Mouse (Mus musculus) embryonic facial prominence, embryonic 11.5 days (tissue): Measurements from ENCODE around the gene Prox2. TPM values are rescaled to one million over a fixed set of nuclear protein-coding genes. Genes with fewer than 3 reads are reported as not detected.
A peak's percentile ranks its signal among the peaks of the same experiment; 100 is the strongest.

Source experiments
- ATAC-seq: fragments of 200-750 bp; cut with Nextera tagmentation; replicated peaks from 2 replicates; pipeline ENCODE4 v1.8.0; 2017; ENCODE audit warnings: low read depth; ENCODE audit not compliant: insufficient number of reproducible peaks, low FRiP score, low TSS enrichment
- DNase-seq: peaks from one replicate; pipeline ENCODE4 v3.0.0-alpha.2; 2015; ENCODE audit warnings: low spot score
- H3K27ac ChIP-seq: fragments of 300-500 bp; sonication (generic); replicated peaks from 2 replicates; pipeline ENCODE4 v1.5.1; 2014; ENCODE audit warnings: mild to moderate bottlenecking, low read depth, low read length, control low read depth
- H3K27me3 ChIP-seq: fragments of 300-500 bp; sonication (generic); 2 replicates; pipeline ENCODE4 v1.6.1; 2014; ENCODE audit warnings: mild to moderate bottlenecking, low read length, moderate library complexity, mixed read lengths; ENCODE audit not compliant: control insufficient read depth, insufficient read depth
- H3K36me3 ChIP-seq: fragments of 300-500 bp; sonication (generic); replicated peaks from 2 replicates; pipeline ENCODE4 v1.6.1; 2014; ENCODE audit warnings: low read depth, mild to moderate bottlenecking, low read length, moderate library complexity, mixed read lengths; ENCODE audit not compliant: control insufficient read depth, insufficient read depth
- H3K4me1 ChIP-seq: fragments of 300-500 bp; sonication (generic); 2 replicates; pipeline ENCODE4 v1.6.1; 2014; ENCODE audit warnings: low read length, mixed read lengths; ENCODE audit not compliant: control insufficient read depth, insufficient read depth
- H3K4me2 ChIP-seq: fragments of 300-500 bp; sonication (generic); 2 replicates; pipeline ENCODE4 v1.6.1; 2014; ENCODE audit warnings: low read depth, mild to moderate bottlenecking, control low read depth, low read length, moderate library complexity
- H3K4me3 ChIP-seq: fragments of 300-500 bp; sonication (generic); 2 replicates; pipeline ENCODE4 v1.5.1; 2014; ENCODE audit warnings: low read depth, low read length, control low read depth
- H3K9ac ChIP-seq: fragments of 300-500 bp; sonication (generic); replicated peaks from 2 replicates; pipeline ENCODE4 v1.6.1; 2014; ENCODE audit warnings: mild to moderate bottlenecking, control low read depth, low read length
- H3K9me3 ChIP-seq: fragments of 300-500 bp; sonication (generic); replicated peaks from 2 replicates; pipeline ENCODE4 v1.6.1; 2016; ENCODE audit warnings: mild to moderate bottlenecking, low read length, inconsistent platforms, mixed read lengths; ENCODE audit not compliant: control insufficient read depth
- WGBS: fragments of 180-500 bp; shearing (Covaris S2); extraction: QIAGEN DNeasy Blood & Tissue Kit; methylation state at CpG from one replicate; pipeline ENCODE4 v1.1.7; 2014; 5-methylcytosine and 5-hydroxymethylcytosine counted together
- polyA plus RNA-seq: library from polyadenylated mRNA; unstranded; fragments of >200 nt; fragmentation: Nextera tagmentation; extraction: Ambion mirVana; gene quantifications from 2 replicates; pipeline ENCODE4 v1.2.1, GENCODE M21; 2014

The Prox2 gene
- polyA plus RNA-seq, 1 experiment from 2014 or later: 2.9 TPM

DNA sequence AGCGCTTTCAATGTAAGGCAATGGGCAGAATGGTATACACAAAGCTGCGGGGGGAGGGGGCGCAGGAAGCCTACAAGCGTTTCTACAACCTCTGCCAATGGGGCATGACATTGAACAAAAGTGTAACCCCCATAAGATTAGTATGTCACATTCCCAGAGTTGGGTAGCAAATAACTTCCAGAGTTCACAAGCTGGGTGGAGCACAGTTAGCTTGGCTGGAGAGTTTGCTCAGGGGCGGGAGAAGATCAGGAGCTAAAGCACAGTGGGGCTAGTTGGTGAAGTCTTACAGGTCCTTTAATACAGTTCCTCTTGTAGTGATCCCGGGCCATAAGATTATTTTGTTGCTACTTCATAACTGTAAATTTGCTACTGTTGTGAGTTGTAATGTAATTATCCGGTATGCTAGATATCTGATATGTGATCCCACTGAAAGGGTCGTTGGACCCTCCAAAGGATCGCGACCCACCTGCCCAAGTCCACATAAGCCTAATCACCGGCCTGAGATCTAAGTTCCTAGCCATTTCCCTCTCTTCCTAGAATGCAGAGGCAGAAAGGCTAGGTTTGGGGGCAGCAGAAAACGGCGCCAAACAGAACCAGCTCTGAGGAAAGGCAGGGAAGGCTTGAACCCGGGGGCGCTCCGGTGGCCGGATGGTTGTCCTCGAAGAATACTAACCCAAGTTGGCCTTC, 405 bp downstream of the Prox2 start:
- no peaks in the 10 kb centered on the region for H3K9me3 ChIP-seq
- peaks cover 3% of the 10 kb centered on the region for H3K4me1 ChIP-seq
- peak overlapping the region; percentile 84 for H3K4me2 ChIP-seq
- peak; percentile 33 for DNase-seq
- peak overlapping the region; percentile 97 for H3K9ac ChIP-seq
- no peaks in the 10 kb centered on the region for H3K27me3 ChIP-seq
- 16% methylated on average over 18 of the region's 18 CpGs for WGBS
- peak overlapping the region; percentile 100 for H3K4me3 ChIP-seq
- peak overlapping the region; percentile 72 for H3K27ac ChIP-seq
- H3K36me3 ChIP-seq: peaks cover 3% of the 10 kb centered on the region; the same call in 1 of the 2 replicates
- peak; percentile 49; the same call in 1 of the 2 replicates for ATAC-seq

DNA sequence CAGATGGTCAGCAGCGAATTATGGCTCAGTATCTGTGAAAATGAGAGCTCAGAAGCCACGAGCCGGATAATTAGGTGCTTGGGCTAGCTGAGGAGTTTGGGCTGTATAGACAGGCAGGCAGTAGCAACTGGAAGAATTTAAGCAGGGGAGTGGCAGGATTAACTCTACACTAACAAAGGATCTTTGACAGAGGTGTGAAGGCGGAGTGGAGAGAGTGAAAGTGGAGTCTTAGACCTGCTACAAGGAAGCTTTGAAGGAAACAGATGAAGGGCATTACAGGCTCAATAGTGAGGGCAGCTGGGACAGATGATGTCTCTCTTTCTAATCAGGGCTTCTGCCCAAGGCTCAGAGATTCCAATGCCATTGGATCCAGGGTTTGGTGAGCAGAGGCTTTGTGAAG, 1.1 kb downstream of the Prox2 start:
- Histone ChIP-seq H3K9me3 (no peaks in the 10 kb centered on the region), H3K4me1 (peaks cover 3% of the 10 kb centered on the region)

DNA sequence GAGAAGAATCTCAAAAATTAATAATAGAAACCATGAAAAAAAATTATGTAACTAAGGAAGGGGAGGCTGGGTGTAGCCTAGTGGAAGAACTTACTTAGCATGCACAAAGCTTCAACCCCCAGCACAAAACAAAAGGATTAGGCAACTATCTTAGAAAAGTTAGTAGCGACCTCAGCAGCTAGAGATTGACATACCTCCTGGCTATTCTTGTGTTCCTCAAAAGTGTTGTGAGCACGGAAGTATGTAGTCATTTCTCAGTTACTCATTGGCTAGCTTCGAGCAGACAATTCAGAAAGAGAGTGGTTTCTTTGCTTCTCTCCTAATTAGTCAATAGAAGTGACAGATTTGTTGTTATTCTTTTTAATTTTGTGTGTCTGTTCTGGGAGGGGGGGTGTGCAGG, 1.9 kb downstream of the Prox2 start:
- Histone ChIP-seq H3K27ac (no peak overlapping the region), H3K36me3 (no peaks in the 10 kb centered on the region), H3K9me3 (no peaks in the 10 kb centered on the region), H3K4me3 (no peak overlapping the region), H3K27me3 (no peaks in the 10 kb centered on the region), H3K9ac (no peak overlapping the region), H3K4me2 (no peak overlapping the region), H3K4me1 (peaks cover 3% of the 10 kb centered on the region)
- WGBS: 68% methylated on average over 3 of the region's 3 CpGs
- DNase-seq (no peak), ATAC-seq (no peak)

More for the DNA sequence above, 1.1 kb downstream of the Prox2 start:
- Histone ChIP-seq H3K4me3 (no peak overlapping the region), H3K27ac (no peak overlapping the region), H3K27me3 (no peaks in the 10 kb centered on the region), H3K9ac (no peak overlapping the region), H3K4me2 (no peak overlapping the region), H3K36me3 (no peaks in the 10 kb centered on the region)
- DNase-seq (no peak), ATAC-seq (no peak)
- 42% methylated on average over 4 of the region's 4 CpGs for WGBS

DNA sequence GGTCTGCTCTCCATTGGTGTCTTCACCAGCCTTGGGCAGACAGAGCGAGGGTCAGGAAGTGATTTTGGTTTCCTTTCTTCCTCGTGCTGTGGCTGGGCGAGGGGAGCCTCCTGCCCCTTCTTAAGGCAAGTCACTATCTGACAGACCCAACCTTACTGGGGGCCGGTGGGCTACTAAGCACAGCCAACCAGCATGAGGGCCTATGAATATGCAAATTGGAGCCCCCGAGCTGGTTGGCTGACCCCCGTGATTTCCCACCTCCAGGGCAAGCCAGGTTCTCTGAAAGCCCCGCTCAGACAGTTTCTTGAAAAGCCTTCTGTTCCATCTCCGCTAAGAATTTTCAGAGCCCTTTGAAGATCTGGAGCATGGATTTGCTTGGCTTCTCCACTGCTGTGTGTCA, 4.3 kb downstream of the Prox2 start:
- no peaks in the 10 kb centered on the region for H3K36me3 ChIP-seq
- H3K27ac ChIP-seq: no peak overlapping the region
- no peak for ATAC-seq
- no peaks in the 10 kb centered on the region for H3K4me1 ChIP-seq
- peak; percentile 50 for DNase-seq
- H3K9ac ChIP-seq: no peak overlapping the region
- no peaks in the 10 kb centered on the region for H3K27me3 ChIP-seq
- H3K4me3 ChIP-seq: no peak overlapping the region
- 1% methylated on average over 8 of the region's 8 CpGs for WGBS
- peak overlapping the region; percentile 23 for H3K4me2 ChIP-seq
- H3K9me3 ChIP-seq: no peaks in the 10 kb centered on the region

DNA sequence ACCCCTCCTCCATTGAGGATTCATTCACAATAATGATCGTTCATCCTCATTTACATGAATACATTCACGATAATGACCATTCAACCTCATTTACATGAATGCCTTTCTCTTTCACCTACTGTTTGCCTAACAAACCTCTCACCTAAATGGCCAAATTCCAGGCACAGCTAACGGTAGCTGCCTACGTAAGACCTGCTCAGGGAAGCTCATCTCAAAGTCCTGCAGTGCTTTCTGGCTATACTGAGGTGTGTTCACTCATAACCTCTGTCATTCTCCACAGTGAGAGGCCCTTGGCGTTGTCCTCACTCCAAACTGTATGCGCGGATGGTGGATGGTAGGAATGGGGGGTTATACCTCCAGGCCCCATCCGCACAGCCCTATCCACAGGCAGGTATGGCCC, 5.8 kb downstream of the Prox2 start:
- no peak for ATAC-seq
- WGBS: 87% methylated on average over 8 of the region's 8 CpGs

DNA sequence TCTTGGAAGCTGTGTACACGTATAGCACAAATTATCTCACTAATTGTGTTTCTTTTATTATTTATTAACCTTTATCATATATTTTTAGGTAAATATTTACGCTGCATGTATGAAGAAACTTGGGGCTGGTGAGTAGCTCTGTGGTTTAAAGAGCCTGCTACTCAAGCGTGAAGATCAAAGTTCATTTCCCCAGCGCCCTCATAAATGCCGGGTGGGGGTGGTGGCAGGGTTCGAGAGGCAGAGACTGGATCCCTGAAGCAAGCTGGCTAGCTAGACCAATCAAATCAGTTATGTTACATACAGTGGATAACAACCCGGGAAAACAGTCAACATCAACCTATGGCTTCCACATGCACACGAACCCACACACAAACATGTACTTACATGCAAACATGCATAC, 7.5 kb downstream of the Prox2 start:
- Histone ChIP-seq H3K4me3 (no peak overlapping the region), H3K4me1 (no peaks in the 10 kb centered on the region), H3K9me3 (no peaks in the 10 kb centered on the region), H3K27me3 (no peaks in the 10 kb centered on the region), H3K36me3 (no peaks in the 10 kb centered on the region), H3K27ac (no peak overlapping the region), H3K4me2 (no peak overlapping the region), H3K9ac (no peak overlapping the region)
- DNase-seq: no peak
- ATAC-seq: no peak
- 87% methylated on average over 8 of the region's 8 CpGs for WGBS

More for the DNA sequence above, 5.8 kb downstream of the Prox2 start:
- no peak for DNase-seq
- H3K36me3 ChIP-seq: no peaks in the 10 kb centered on the region
- H3K9ac ChIP-seq: no peak overlapping the region
- no peaks in the 10 kb centered on the region for H3K4me1 ChIP-seq
- H3K9me3 ChIP-seq: no peaks in the 10 kb centered on the region
- no peak overlapping the region for H3K4me2 ChIP-seq
- H3K27ac ChIP-seq: no peak overlapping the region
- no peaks in the 10 kb centered on the region for H3K27me3 ChIP-seq
- H3K4me3 ChIP-seq: no peak overlapping the region

DNA sequence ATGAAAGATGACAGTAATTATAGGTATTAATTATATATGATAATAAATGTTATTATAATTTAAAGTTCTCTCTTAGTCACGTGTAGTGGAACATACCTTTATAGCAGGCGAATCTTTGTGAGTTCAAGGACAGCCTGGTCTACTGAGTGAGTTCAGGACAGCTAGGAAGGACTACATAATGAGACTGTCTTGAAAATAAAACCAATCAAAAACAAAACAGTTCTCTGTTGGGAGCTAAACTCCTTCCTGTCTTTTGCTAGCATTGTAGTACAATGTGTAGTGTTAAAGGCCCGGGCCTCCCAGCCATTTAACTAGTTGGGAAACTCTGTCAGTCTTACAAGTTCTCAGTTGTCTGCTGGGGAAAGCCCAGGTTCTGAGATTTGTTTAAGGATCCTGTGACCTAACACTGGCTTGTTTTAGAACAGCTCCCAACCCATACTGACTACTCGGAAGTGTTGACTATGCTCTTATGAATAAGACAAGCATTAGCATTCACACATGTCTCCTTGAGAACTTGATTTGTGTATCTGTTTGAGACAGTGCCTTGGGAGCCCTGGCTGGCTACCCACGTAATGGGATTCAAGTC, 8.9 kb downstream of the Prox2 start:
- Histone ChIP-seq H3K9ac (no peak overlapping the region), H3K27ac (no peak overlapping the region), H3K9me3 (no peaks in the 10 kb centered on the region), H3K27me3 (no peaks in the 10 kb centered on the region), H3K36me3 (no peaks in the 10 kb centered on the region), H3K4me3 (no peak overlapping the region), H3K4me2 (no peak overlapping the region), H3K4me1 (no peaks in the 10 kb centered on the region)
- DNase-seq (no peak), ATAC-seq (no peak)
- 78% methylated on average over 5 of the region's 5 CpGs for WGBS

DNA sequence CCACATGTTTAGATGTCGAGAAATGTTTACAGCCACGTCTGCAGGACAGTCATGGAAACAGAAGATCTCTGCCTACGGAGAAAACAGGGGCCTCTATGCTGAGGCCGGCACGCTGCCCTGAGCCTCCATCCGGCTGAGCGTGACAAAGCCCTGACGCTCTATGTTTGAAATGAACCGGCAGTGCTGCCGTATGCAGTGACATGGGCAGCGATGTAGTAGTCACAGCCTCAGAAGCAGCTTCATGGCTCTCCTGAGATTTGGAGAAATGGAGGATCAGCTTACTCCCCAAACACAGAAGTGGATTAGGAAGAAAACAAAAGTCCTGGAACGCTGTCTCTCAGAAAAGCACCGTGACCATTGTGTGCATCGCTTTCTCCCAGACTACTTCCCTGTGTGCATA, 9.6 kb downstream of the Prox2 start:
- Histone ChIP-seq H3K36me3 (no peaks in the 10 kb centered on the region), H3K27ac (no peak overlapping the region), H3K27me3 (no peaks in the 10 kb centered on the region), H3K4me3 (no peak overlapping the region), H3K4me2 (no peak overlapping the region), H3K9ac (no peak overlapping the region), H3K4me1 (no peaks in the 10 kb centered on the region), H3K9me3 (no peaks in the 10 kb centered on the region)
- WGBS: 49% methylated on average over 14 of the region's 14 CpGs
- no peak for ATAC-seq
- peak; percentile 15 for DNase-seq
